Mouse (Mus musculus): ENCODE measurements around the gene Kcne3.

DNA sequence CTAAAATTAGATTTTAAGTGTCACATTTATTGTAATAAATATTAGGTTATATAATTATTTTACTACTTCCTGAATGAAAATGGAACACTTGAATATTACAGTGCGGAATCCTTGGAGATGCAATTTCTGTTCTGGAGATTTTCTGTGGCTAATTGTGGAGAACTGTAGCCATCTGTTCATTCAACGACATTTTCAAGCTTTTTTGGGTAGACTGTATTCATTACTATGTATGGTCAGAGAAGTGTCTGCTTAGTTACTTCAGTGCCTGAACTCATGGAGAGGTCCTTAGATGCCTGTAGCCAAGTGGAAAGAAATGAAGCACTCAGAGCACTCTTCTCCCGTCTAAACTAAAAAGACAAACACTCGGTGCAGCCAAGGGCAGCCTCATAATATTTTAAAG, 38.0 kb downstream of the Kcne3 start:
- TF ChIP-seq CTCF (IDR thresholded peaks at IDR 0.05; ENCODE audit: low read depth) (no peak), EP300 (IDR thresholded peaks at IDR 0.05; ENCODE audit: low read depth) (no peak)

All from liver, embryonic 14.5 days (tissue).